Mouse (Mus musculus): ENCODE data around the gene Dock11.

The Dock11 gene

GRCm38 (mm10) chrX:36101318-36101717 lies 212.7 kb downstream of the Dock11 start:
- no peak for DNase-seq (ENCODE audit: low spot score)

- no peak for DNase-seq (ENCODE audit: low spot score)
Measured at GRCm38 (mm10) chrX:36108601-36109000, 220.0 kb downstream of the Dock11 start.

GRCm38 (mm10) chrX:36111622-36112421 lies 223.2 kb downstream of the Dock11 start, which contains the start of gene Il13ra1:
Gene Il13ra1, plus strand, starts transcription at chrX:36112110.
- peak; percentile 4 for DNase-seq (ENCODE audit: low spot score)

GRCm38 (mm10) chrX:36112422-36112750 lies 223.8 kb downstream of the Dock11 start:
- DNase-seq (ENCODE audit: low spot score), result no peak

GRCm38 (mm10) chrX:36115171-36115570 lies 226.5 kb downstream of the Dock11 start:
- no peak for DNase-seq (ENCODE audit: low spot score)
